Mouse (Mus musculus): ENCODE results near the gene Mfsd4b2. TPM values are rescaled to one million over a fixed set of nuclear protein-coding genes. Genes with fewer than 3 reads are reported as not detected.
"Not testable (repeated sequence)": the region's sequence is repeated elsewhere in the genome, so short reads cannot be mapped to it uniquely, and the experiment has no call there.

Mfsd4b2 gene
- polyA plus RNA-seq, 1 experiment from 2014 or later: not detected

DNA sequence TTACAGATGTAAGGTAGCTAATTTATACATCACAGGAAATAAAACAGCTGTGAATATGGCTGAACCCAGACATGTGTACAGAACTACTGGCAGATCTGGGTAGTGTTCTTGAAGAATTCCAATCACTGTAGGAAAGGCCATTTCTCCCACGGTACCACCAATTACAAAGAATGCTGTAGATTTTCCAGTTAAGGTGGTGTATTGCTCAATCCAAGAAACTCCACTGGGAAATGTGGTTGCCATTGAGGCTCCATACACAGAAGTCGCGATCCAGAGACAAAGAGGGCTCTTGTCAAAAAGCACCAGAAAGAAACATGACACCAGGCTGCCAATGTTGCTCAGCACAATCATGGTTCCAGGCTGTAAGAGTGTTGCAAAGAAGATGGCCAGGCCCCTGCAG, 20.5 kb upstream of the Mfsd4b2 start:
- ATAC-seq (ENCODE audit: extremely low read depth, insufficient number of reproducible peaks, low FRiP score, low TSS enrichment); H3K4me1 ChIP-seq; H3K9ac ChIP-seq; H3K4me2 ChIP-seq; H3K4me3 ChIP-seq; H3K27ac ChIP-seq (replicated peaks); H3K36me3 ChIP-seq; H3K9me3 ChIP-seq; H3K27me3 ChIP-seq (replicated peaks): not testable (repeated sequence)
- WGBS: 85% methylated on average over 3 of the region's 3 CpGs

- Histone ChIP-seq H3K36me3 (no peaks in the 10 kb centered on the region), H3K27ac (replicated peaks) (no peak overlapping the region), H3K4me3 (no peak overlapping the region), H3K9ac (no peak overlapping the region), H3K4me2 (no peak overlapping the region), H3K9me3 (no peaks in the 10 kb centered on the region), H3K27me3 (replicated peaks) (0 out of 2 replicates have a peak, but pooled peaks cover 3% of the 10 kb centered on the region), H3K4me1 (no peaks in the 10 kb centered on the region)
- WGBS: 66% methylated on average over 7 of the region's 7 CpGs
- no peak for ATAC-seq (ENCODE audit: extremely low read depth, insufficient number of reproducible peaks, low FRiP score, low TSS enrichment)
These were observed 9.8 kb upstream of the Mfsd4b2 start for GRCm38 (mm10) chr10:39936553-39936952.

- ATAC-seq (ENCODE audit: extremely low read depth, insufficient number of reproducible peaks, low FRiP score, low TSS enrichment); H3K9me3 ChIP-seq; H3K36me3 ChIP-seq; H3K9ac ChIP-seq; H3K27ac ChIP-seq (replicated peaks); H3K4me2 ChIP-seq; H3K4me3 ChIP-seq: not testable (repeated sequence)
- 45% methylated on average over 8 of the region's 8 CpGs for WGBS
- Histone ChIP-seq H3K4me1 (peaks cover 11% of the 10 kb centered on the region), H3K27me3 (replicated peaks) (peaks cover 24% of the 10 kb centered on the region)
These were observed 2.2 kb downstream of the Mfsd4b2 start for GRCm38 (mm10) chr10:39924556-39924955.

DNA sequence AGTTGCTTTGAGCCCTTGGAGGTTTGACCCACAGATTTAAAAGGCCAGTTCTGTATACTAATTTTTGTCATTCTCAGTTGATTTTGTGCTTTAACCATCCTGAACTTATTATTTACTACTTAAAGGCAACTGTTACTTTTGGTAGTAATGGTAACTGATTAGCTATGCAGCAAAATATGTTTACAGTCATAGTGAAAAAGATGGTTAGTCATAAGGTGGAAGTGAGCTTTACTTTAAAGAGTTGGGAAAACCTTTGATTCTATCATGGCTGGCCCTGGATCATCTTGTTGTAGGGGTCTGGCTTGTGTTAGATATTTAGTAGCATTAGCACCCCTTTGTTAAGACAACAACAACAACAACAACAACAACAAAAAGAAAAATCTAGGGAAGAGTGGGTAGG, 14.1 kb downstream of the Mfsd4b2 start:
- no peak overlapping the region for H3K27ac ChIP-seq (replicated peaks)
- ATAC-seq (ENCODE audit: extremely low read depth, insufficient number of reproducible peaks, low FRiP score, low TSS enrichment): no peak

GRCm38 (mm10) chr10:39908768-39909441, 17.8 kb downstream of the Mfsd4b2 start:
- H3K9me3 ChIP-seq: no peaks in the 10 kb centered on the region
- WGBS: 52% methylated on average over 13 of the region's 13 CpGs
- no peak overlapping the region for H3K27ac ChIP-seq (replicated peaks)
- ATAC-seq (ENCODE audit: extremely low read depth, insufficient number of reproducible peaks, low FRiP score, low TSS enrichment): no peak
- no peak overlapping the region for H3K9ac ChIP-seq
- H3K4me2 ChIP-seq: peak overlapping the region; percentile 46
- H3K36me3 ChIP-seq: no peaks in the 10 kb centered on the region
- no peaks in the 10 kb centered on the region for H3K27me3 ChIP-seq (replicated peaks)
- no peaks in the 10 kb centered on the region for H3K4me1 ChIP-seq
- H3K4me3 ChIP-seq: peak overlapping the region; percentile 18

More for the DNA sequence above, 14.1 kb downstream of the Mfsd4b2 start:
- no peaks in the 10 kb centered on the region for H3K4me1 ChIP-seq
- H3K4me2 ChIP-seq: no peak overlapping the region
- H3K36me3 ChIP-seq: no peaks in the 10 kb centered on the region
- H3K9me3 ChIP-seq: no peaks in the 10 kb centered on the region
- H3K27me3 ChIP-seq (replicated peaks): no peaks in the 10 kb centered on the region
- no peak overlapping the region for H3K4me3 ChIP-seq
- H3K9ac ChIP-seq: no peak overlapping the region

DNA sequence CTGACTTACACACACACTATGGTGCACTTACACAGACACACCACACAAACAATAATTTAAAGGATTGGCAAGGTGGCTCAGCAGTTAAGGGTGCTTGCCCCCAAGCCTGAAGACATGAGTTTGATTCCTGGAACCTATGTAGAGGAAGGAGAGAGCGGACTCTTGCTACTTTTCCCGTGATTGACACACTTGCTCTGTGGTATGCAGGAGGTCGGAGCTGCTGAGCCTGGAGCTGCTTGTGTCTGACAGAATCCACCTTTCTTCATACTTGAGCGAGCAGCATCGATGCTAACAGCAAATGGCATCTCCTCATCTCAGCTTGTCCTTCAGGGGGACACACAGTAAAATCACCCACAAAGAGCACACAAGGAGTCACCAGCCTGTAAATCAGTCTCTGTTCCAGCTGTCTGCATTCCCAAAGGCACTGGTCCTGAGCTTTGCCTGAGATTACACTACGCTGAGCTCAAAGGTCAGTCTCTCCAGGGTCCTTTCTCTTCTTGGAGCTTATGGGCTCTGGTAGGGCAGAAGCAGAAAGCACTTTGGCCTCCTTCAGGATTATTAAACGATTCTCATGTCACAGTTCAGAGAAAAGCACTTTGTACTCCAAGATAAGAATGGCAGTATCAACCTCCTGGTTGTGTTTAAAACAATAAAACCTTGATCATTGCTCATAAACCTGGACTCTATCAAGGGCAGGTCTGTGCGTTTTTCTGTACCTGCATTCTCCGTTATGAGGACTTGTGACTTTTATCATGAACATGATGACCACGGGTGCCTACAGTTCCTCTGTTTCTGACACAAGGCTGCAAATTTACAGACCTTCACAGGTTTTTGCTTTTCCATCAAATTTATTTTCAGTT, 19.7 kb downstream of the Mfsd4b2 start:
- Histone ChIP-seq H3K9ac (no peak overlapping the region), H3K27me3 (replicated peaks) (no peaks in the 10 kb centered on the region), H3K4me2 (no peak overlapping the region), H3K27ac (replicated peaks) (no peak overlapping the region), H3K4me1 (no peaks in the 10 kb centered on the region), H3K36me3 (no peaks in the 10 kb centered on the region), H3K4me3 (no peak overlapping the region), H3K9me3 (no peaks in the 10 kb centered on the region)
- 68% methylated on average over 10 of the region's 10 CpGs for WGBS
- ATAC-seq (ENCODE audit: extremely low read depth, insufficient number of reproducible peaks, low FRiP score, low TSS enrichment): no peak

GRCm38 (mm10) chr10:39904191-39904590, 22.5 kb downstream of the Mfsd4b2 start:
- peaks cover 3% of the 10 kb centered on the region; the same call in 1 of the 2 replicates for H3K4me1 ChIP-seq
- ATAC-seq (ENCODE audit: extremely low read depth, insufficient number of reproducible peaks, low FRiP score, low TSS enrichment): no peak
- H3K9ac ChIP-seq: no peak overlapping the region
- H3K27me3 ChIP-seq (replicated peaks): no peaks in the 10 kb centered on the region
- H3K27ac ChIP-seq (replicated peaks): no peak overlapping the region
- no peaks in the 10 kb centered on the region for H3K9me3 ChIP-seq
- H3K4me3 ChIP-seq: no peak overlapping the region
- H3K36me3 ChIP-seq: no peaks in the 10 kb centered on the region
- 76% methylated on average over 3 of the region's 3 CpGs for WGBS
- H3K4me2 ChIP-seq: no peak overlapping the region

- Histone ChIP-seq H3K36me3 (no peaks in the 10 kb centered on the region), H3K4me3 (peak within 1 kb of the TSS; percentile 67), H3K27me3 (replicated peaks) (no peaks in the 10 kb centered on the region), H3K9me3 (no peaks in the 10 kb centered on the region), H3K4me1 (peaks cover 17% of the 10 kb centered on the region), H3K4me2 (peak within 1 kb of the TSS; percentile 73), H3K27ac (replicated peaks) (peak within 1 kb of the TSS; percentile 77), H3K9ac (peak within 1 kb of the TSS; percentile 89)
- under 1% methylated on average over 41 of the region's 41 CpGs for WGBS
- ATAC-seq (ENCODE audit: extremely low read depth, insufficient number of reproducible peaks, low FRiP score, low TSS enrichment): peak; percentile 86
These were observed 27.8 kb downstream of the Mfsd4b2 start, which contains the start of gene Mfsd4b4 for GRCm38 (mm10) chr10:39898874-39899371. Mfsd4b4 (minus strand) TSS chr10:39899238.

DNA sequence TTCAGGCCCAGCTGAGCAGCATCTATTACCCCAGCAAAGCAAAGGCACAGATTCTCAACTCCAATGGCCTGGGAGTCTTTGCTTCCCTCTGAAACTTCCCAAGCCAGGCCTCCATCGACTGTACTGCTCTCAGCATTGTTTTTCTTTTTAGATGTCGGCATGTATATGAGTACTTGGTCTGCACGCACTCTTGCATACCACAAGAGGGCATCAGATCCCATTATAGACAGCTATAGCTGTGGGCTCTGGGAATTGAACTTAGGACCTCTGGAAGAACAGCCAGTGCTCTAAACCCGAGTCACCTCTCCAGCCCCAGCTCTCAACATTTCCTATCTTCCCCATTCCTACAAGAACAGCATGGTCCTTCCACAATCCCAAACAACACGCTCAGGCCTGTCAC, 30.2 kb downstream of the Mfsd4b2 start:
- no peak for ATAC-seq (ENCODE audit: extremely low read depth, insufficient number of reproducible peaks, low FRiP score, low TSS enrichment)
- no peak overlapping the region for H3K9ac ChIP-seq
- H3K27ac ChIP-seq (replicated peaks): no peak overlapping the region
- H3K4me2 ChIP-seq: no peak overlapping the region
- no peaks in the 10 kb centered on the region for H3K27me3 ChIP-seq (replicated peaks)
- H3K4me1 ChIP-seq: peaks cover 17% of the 10 kb centered on the region
- WGBS: 79% methylated on average over 5 of the region's 5 CpGs
- no peaks in the 10 kb centered on the region for H3K9me3 ChIP-seq
- peaks cover 8% of the 10 kb centered on the region; the same call in 1 of the 2 replicates for H3K36me3 ChIP-seq
- H3K4me3 ChIP-seq: no peak overlapping the region

DNA sequence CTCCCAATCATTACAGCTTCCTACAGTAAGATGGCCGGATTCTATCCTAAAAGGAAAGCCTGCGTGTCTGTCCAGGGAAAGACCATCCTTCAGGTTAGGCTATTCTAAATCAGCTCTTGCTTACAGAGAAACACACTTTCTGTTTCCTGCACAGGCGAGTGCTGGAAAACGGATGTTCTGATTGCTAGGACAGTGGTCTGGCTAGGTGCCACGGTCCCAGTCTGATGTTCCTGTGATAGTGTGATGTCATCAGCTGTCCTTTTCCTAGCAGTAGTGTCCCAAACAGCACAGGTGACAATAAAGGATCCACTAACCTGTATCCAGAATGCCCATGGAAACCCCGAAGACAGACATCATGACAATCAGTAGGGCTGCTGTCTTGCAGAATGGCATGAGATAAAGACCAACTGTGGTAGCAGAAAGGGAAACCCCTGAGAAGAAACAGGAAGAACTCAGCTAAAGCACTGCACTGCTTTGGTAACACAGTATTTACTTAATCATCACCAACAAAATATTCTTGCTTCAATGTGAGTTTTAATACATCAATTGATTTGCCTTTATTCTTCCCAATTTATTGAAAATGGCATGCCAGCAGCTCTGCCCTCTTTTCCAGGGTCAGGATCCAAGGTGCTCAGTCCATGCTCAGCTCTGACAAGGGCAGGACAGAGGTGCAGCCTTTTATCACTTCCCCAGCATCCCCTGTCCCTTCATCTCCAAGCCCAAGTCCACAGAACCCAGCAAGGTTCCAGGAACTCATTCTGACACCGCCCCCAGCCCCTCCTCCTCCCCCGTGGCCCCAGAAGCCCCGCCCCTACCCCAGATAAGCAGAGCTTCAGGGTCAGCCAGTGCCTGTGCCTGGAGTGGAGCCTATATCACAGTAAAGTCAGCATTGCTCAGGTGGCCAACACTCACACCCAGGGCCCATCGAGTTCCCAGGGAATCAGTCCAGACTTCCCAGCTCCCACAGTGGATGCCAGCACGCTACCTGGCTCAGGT, 32.7 kb downstream of the Mfsd4b2 start:
- Histone ChIP-seq H3K4me3 (no peak overlapping the region), H3K27ac (replicated peaks) (no peak overlapping the region), H3K4me2 (no peak overlapping the region), H3K27me3 (replicated peaks) (no peaks in the 10 kb centered on the region), H3K9me3 (no peaks in the 10 kb centered on the region), H3K36me3 (peaks cover 26% of the 10 kb centered on the region), H3K9ac (no peak overlapping the region), H3K4me1 (peaks cover 14% of the 10 kb centered on the region)
- ATAC-seq (ENCODE audit: extremely low read depth, insufficient number of reproducible peaks, low FRiP score, low TSS enrichment): 0 out of 2 replicates have a peak, but pooled peaks have one; percentile 19
- 56% methylated on average over 11 of the region's 11 CpGs for WGBS
